Mouse (Mus musculus) naive thymus-derived CD4-positive, alpha-beta T cell, adult 2 months (primary cell): ENCODE data around the gene Zfp874a.
"Not testable (repeated sequence)": the region's sequence is repeated elsewhere in the genome, so short reads cannot be mapped to it uniquely, and the experiment has no call there.

Source experiments
- DNase-seq: peaks from one replicate; pipeline ENCODE4 v3.0.0-alpha.2; 2011; ENCODE audit warnings: low read depth

Zfp874a gene

GRCm38 (mm10) chr13:67376255-67376654 is 75.2 kb downstream of the Zfp874a start:
- not testable (repeated sequence) for DNase-seq

GRCm38 (mm10) chr13:67375050-67375911 is 76.1 kb downstream of the Zfp874a start, which contains the start of the genes Gm28041 and Zfp456:
Gm28041 (minus strand) TSS chr13:67375733.
Zfp456 (minus strand) TSS chr13:67375810.
- DNase-seq: peak; percentile 88
